Mouse (Mus musculus) layer of hippocampus, postnatal 10 days (tissue): ENCODE results near the gene Relb. TPM values are rescaled to one million over a fixed set of nuclear protein-coding genes. Genes with fewer than 3 reads are reported as not detected.

Experiments used
- DNase-seq, 2 experiments: peaks; one replicate each; pipeline ENCODE4 v3.0.0; 2021; ENCODE audit warnings: low spot score in 2 of 2
- total RNA-seq, 2 experiments: library from RNA; stranded (reverse); gene quantifications; 2 replicates each; pipeline ENCODE4 v1.2.3; 2021

Relb gene
- total RNA-seq, 2 experiments from 2014 or later = 9.2 to 10.8 TPM

GRCm38 (mm10) chr7:19557982-19558900 lies 71.0 kb downstream of the Relb start:
- no peak for DNase-seq

- DNase-seq = no peak
Measured at GRCm38 (mm10) chr7:19557086-19557485, 72.2 kb downstream of the Relb start.

Other genes with a start within 250 kb of the Relb start
- 10 to 100 TPM; 33.8 to 33.9 TPM for gene Ercc2, start 247.4 kb downstream of the Relb start, total RNA-seq
- 1 to 10 TPM; 1.7 to 1.8 TPM for gene Klc3, start 225.3 kb downstream of the Relb start, total RNA-seq
- under 1 TPM in 1 of 2 experiments, not detected in 1; 0.27 TPM for gene Ckm, start 224.7 kb downstream of the Relb start, total RNA-seq
- gene Mark4, start 170.6 kb downstream of the Relb start, total RNA-seq = 100 to 1,000 TPM; 115 to 132 TPM
- gene Exoc3l2, start 166.1 kb downstream of the Relb start, total RNA-seq = 1 to 10 TPM in 1 of 2 experiments, under 1 TPM in 1; 0.69 to 1.1 TPM
- 1 to 10 TPM; 6.9 to 8.2 TPM for gene Bloc1s3, start 121.1 kb downstream of the Relb start, total RNA-seq
- gene Trappc6a, start 121.0 kb downstream of the Relb start, total RNA-seq = 10 to 100 TPM; 22.3 to 24.6 TPM
- 1 to 10 TPM in 1 of 2 experiments, under 1 TPM in 1; 0.94 to 1.0 TPM for gene Nkpd1, start 111.6 kb downstream of the Relb start, total RNA-seq
- 10 to 100 TPM; 82.0 to 83.6 TPM for gene Ppp1r37, start 66.4 kb downstream of the Relb start, total RNA-seq
- not detected for gene Zfp296, start 52.2 kb downstream of the Relb start, total RNA-seq
- 10 to 100 TPM; 41.3 to 42.5 TPM for gene Gemin7, start 51.8 kb downstream of the Relb start, total RNA-seq
- 10 to 100 TPM; 86.8 to 98.8 TPM for gene Clasrp, start 25.0 kb downstream of the Relb start, total RNA-seq
- 100 to 1,000 TPM; 140 to 143 TPM for gene Clptm1, start 35.6 kb upstream of the Relb start, total RNA-seq
- gene Apoc2, start 48.5 kb upstream of the Relb start, total RNA-seq = not detected
- not detected for gene Gm44805, start 52.0 kb upstream of the Relb start, total RNA-seq
- not detected for gene Apoc4, start 52.0 kb upstream of the Relb start, total RNA-seq
- gene Apoc1, start 63.2 kb upstream of the Relb start, total RNA-seq = 1 to 10 TPM; 4.3 to 6.5 TPM
- gene Apoe, start 69.8 kb upstream of the Relb start, total RNA-seq = 1,000 to 10,000 TPM; 2,438 to 2,580 TPM
- gene Tomm40, start 86.0 kb upstream of the Relb start, total RNA-seq = 100 to 1,000 TPM; 113 to 115 TPM
- 10 to 100 TPM; 22.2 to 22.3 TPM for gene Nectin2, start 121.0 kb upstream of the Relb start, total RNA-seq
- 10 to 100 TPM in 1 of 2 experiments, 1 to 10 TPM in 1; 7.2 to 10.6 TPM for gene Bcam, start 141.6 kb upstream of the Relb start, total RNA-seq
- gene Cblc, start 167.4 kb upstream of the Relb start, total RNA-seq = not detected
- under 1 TPM; 0.85 to 0.87 TPM for gene Bcl3, start 193.3 kb upstream of the Relb start, total RNA-seq
- 1 to 10 TPM; 5.1 to 5.4 TPM for gene Gm19345, start 222.6 kb upstream of the Relb start, total RNA-seq
- gene Ceacam16, start 231.9 kb upstream of the Relb start, total RNA-seq = not detected